Mouse (Mus musculus) bone marrow, adult 2 months (tissue): ENCODE measurements around the gene Clstn2.

Experiments
- CTCF ChIP-seq: fragments of 200-500 bp; IDR thresholded peaks from 2 replicates; pipeline ENCODE4 v1.5.1; 2011; ENCODE audit warnings: low read length, control low read depth; ENCODE audit not compliant: control insufficient read depth, insufficient read depth
- POLR2A ChIP-seq: fragments of 200-500 bp; IDR thresholded peaks from 2 replicates; pipeline ENCODE4 v1.6.1; 2011; ENCODE audit warnings: low read depth, mild to moderate bottlenecking, control low read depth, low read length, borderline replicate concordance; ENCODE audit not compliant: control insufficient read depth

GRCm38 (mm10) chr9:97481187-97481586, 551.8 kb downstream of the Clstn2 start:
- TF ChIP-seq POLR2A (no peak), CTCF (no peak)
